Mouse (Mus musculus) stomach, postnatal 0 days (tissue): ENCODE measurements around the gene Clec1a. TPM values are rescaled to one million over a fixed set of nuclear protein-coding genes. Genes with fewer than 3 reads are reported as not detected.

Experiments
- ATAC-seq: fragments of 200-750 bp; cut with Nextera tagmentation; 2 replicates; pipeline ENCODE4 v1.8.0; 2017; ENCODE audit not compliant: low FRiP score, low TSS enrichment
- DNase-seq: peaks from one replicate; pipeline ENCODE4 v3.0.0-alpha.2; 2016; ENCODE audit warnings: low spot score
- H3K27ac ChIP-seq: fragments of 300-500 bp; sonication (generic); replicated peaks from 2 replicates; pipeline ENCODE4 v1.5.1; 2014; ENCODE audit warnings: mild to moderate bottlenecking, control low read depth
- H3K27me3 ChIP-seq: fragments of 300-500 bp; sonication (generic); 2 replicates; pipeline ENCODE4 v1.6.1; 2014; ENCODE audit warnings: low read length; ENCODE audit not compliant: control insufficient read depth, insufficient read depth
- H3K36me3 ChIP-seq: fragments of 300-500 bp; sonication (generic); 2 replicates; pipeline ENCODE4 v1.6.1; 2014; ENCODE audit warnings: low read length, mixed read lengths; ENCODE audit not compliant: control insufficient read depth, insufficient read depth
- H3K4me1 ChIP-seq: fragments of 300-500 bp; sonication (generic); replicated peaks from 2 replicates; pipeline ENCODE4 v1.6.1; 2014; ENCODE audit warnings: antibody characterized with exemption; ENCODE audit not compliant: control insufficient read depth, insufficient read depth
- H3K4me2 ChIP-seq: fragments of 300-500 bp; sonication (generic); replicated peaks from 2 replicates; pipeline ENCODE4 v1.6.1; 2014; ENCODE audit warnings: low read depth, mild to moderate bottlenecking, control low read depth, moderate library complexity
- H3K4me3 ChIP-seq: fragments of 300-500 bp; sonication (generic); 2 replicates; pipeline ENCODE4 v1.5.1; 2014; ENCODE audit warnings: low read depth, low read length, control low read depth
- H3K9ac ChIP-seq: fragments of 300-500 bp; sonication (generic); 2 replicates; pipeline ENCODE4 v1.6.1; 2014; ENCODE audit warnings: mild to moderate bottlenecking, low read length, control low read depth, mixed read lengths
- H3K9me3 ChIP-seq: fragments of 300-500 bp; sonication (generic); 2 replicates; pipeline ENCODE4 v1.6.1; 2016; ENCODE audit warnings: low read length; ENCODE audit not compliant: control insufficient read depth
- CTCF ChIP-seq: IDR thresholded peaks from 2 replicates; pipeline ENCODE4 v1.5.1; 2016; ENCODE audit warnings: antibody characterized with exemption, low read depth, mild to moderate bottlenecking, moderate library complexity
- EP300 ChIP-seq: optimal IDR thresholded peaks from 2 replicates; pipeline ENCODE3; 2016; ENCODE audit warnings: antibody characterized with exemption
- WGBS: fragments of 180-500 bp; shearing (Covaris S2); extraction: QIAGEN DNeasy Blood & Tissue Kit; methylation state at CpG from one replicate; pipeline ENCODE4 v1.1.7; 2014; 5-methylcytosine and 5-hydroxymethylcytosine counted together
- polyA plus RNA-seq: library from polyadenylated mRNA; unstranded; fragments of >200 nt; fragmentation: Nextera tagmentation; extraction: Ambion mirVana; gene quantifications from 2 replicates; pipeline ENCODE4 v1.2.1, GENCODE M21; 2015

Clec1a gene
- polyA plus RNA-seq, 1 experiment from 2014 or later: 1.2 TPM

DNA sequence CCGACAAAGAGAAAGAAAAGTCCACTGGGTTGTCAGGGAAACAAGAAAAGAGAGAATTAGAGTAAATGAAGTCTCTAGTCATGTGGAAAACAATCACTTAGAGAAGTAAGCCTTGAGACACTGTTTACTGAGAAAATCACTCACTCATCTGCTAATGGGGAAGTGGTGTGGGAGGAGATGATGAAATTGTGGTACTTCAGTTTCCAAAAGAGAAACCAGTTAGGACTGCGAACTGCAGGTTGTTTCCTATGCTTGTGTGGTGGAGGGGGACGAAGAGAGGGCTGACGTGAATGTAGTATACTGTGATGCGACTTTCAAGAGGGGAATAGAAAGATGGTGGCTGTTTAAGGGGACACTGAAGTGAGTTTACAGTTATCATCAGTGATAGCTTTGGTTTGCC lies 17.6 kb downstream of the Clec1a start:
- Histone ChIP-seq H3K27ac (no peak overlapping the region), H3K4me3 (no peak overlapping the region), H3K4me2 (no peak overlapping the region), H3K36me3 (no peaks in the 10 kb centered on the region), H3K9me3 (no peaks in the 10 kb centered on the region), H3K9ac (no peak overlapping the region), H3K27me3 (no peaks in the 10 kb centered on the region), H3K4me1 (no peaks in the 10 kb centered on the region)
- TF ChIP-seq CTCF: no peak
- TF ChIP-seq EP300: no peak
- DNase-seq (no peak), ATAC-seq (no peak)
- WGBS: 77% methylated on average over 5 of the region's 5 CpGs

GRCm38 (mm10) chr6:129427281-129427680 lies 24.5 kb downstream of the Clec1a start:
- Histone ChIP-seq H3K9me3 (no peaks in the 10 kb centered on the region), H3K27me3 (no peaks in the 10 kb centered on the region), H3K4me3 (no peak overlapping the region), H3K4me2 (no peak overlapping the region), H3K9ac (no peak overlapping the region), H3K4me1 (no peaks in the 10 kb centered on the region; the same call in 1 of the 2 replicates), H3K36me3 (no peaks in the 10 kb centered on the region), H3K27ac (no peak overlapping the region)
- 73% methylated on average over 4 of the region's 4 CpGs for WGBS
- no peak for DNase-seq
- no peak for TF ChIP-seq EP300
- no peak for TF ChIP-seq CTCF
- no peak for ATAC-seq

- Histone ChIP-seq H3K4me1 (no peaks in the 10 kb centered on the region; the same call in 1 of the 2 replicates), H3K4me3 (no peak overlapping the region), H3K27ac (no peak overlapping the region), H3K36me3 (no peaks in the 10 kb centered on the region), H3K9me3 (no peaks in the 10 kb centered on the region), H3K9ac (no peak overlapping the region), H3K4me2 (no peak overlapping the region), H3K27me3 (no peaks in the 10 kb centered on the region)
- no peak for ATAC-seq
- no peak for DNase-seq
- no peak for TF ChIP-seq EP300
- no peak for TF ChIP-seq CTCF
- 40% methylated on average over 5 of the region's 5 CpGs for WGBS
Observed at GRCm38 (mm10) chr6:129425812-129426211, 26.0 kb downstream of the Clec1a start.

DNA sequence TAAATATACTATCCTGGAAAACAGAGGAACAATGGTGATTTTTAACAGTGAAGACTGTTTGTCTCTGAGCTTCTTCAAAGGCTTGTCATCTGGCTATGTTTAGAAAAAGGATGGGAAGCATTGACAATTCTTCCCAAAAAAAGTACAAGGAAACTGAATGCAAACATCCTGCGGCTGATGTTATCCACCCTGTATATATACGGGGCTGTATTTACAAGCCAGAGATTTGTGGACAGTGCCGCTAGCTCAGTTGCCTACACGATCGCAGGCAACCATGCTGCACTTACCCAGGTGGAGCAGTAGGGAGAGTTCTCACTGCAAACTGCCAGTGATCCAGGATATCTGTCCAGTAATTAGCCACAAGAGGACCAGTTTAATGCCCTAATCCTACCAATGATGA lies 26.6 kb downstream of the Clec1a start:
- DNase-seq: no peak
- Histone ChIP-seq H3K4me1 (no peaks in the 10 kb centered on the region; the same call in 1 of the 2 replicates), H3K4me2 (no peak overlapping the region), H3K9me3 (no peaks in the 10 kb centered on the region), H3K27ac (no peak overlapping the region), H3K27me3 (no peaks in the 10 kb centered on the region), H3K9ac (no peak overlapping the region), H3K4me3 (no peak overlapping the region), H3K36me3 (no peaks in the 10 kb centered on the region)
- no peak for ATAC-seq
- WGBS: 35% methylated on average over 5 of the region's 5 CpGs
- no peak for TF ChIP-seq CTCF
- TF ChIP-seq EP300: no peak

GRCm38 (mm10) chr6:129423734-129424072 lies 28.1 kb downstream of the Clec1a start:
- 17% methylated on average over 1 of the region's 1 CpGs for WGBS

GRCm38 (mm10) chr6:129423040-129423733 lies 28.6 kb downstream of the Clec1a start:
- no peak overlapping the region for H3K4me3 ChIP-seq
- 50% methylated on average over 4 of the region's 4 CpGs for WGBS
- no peak overlapping the region for H3K27ac ChIP-seq
- TF ChIP-seq CTCF: no peak
- no peak overlapping the region for H3K9ac ChIP-seq
- H3K27me3 ChIP-seq: no peaks in the 10 kb centered on the region
- no peaks in the 10 kb centered on the region for H3K36me3 ChIP-seq
- H3K4me2 ChIP-seq: no peak overlapping the region
- H3K4me1 ChIP-seq: no peaks in the 10 kb centered on the region; the same call in 1 of the 2 replicates
- DNase-seq: peak; percentile 57
- no peaks in the 10 kb centered on the region for H3K9me3 ChIP-seq
- ATAC-seq: peak; percentile 51

More at GRCm38 (mm10) chr6:129423734-129424072, 28.1 kb downstream of the Clec1a start:
- peak; percentile 75 for DNase-seq
- peak; percentile 83 for ATAC-seq
- no peak overlapping the region for H3K4me2 ChIP-seq
- no peaks in the 10 kb centered on the region for H3K36me3 ChIP-seq
- TF ChIP-seq CTCF: peak; percentile 90
- no peak for TF ChIP-seq EP300
- no peak overlapping the region for H3K9ac ChIP-seq
- no peak overlapping the region for H3K27ac ChIP-seq
- H3K4me3 ChIP-seq: no peak overlapping the region
- H3K27me3 ChIP-seq: no peaks in the 10 kb centered on the region
- no peaks in the 10 kb centered on the region for H3K9me3 ChIP-seq
- H3K4me1 ChIP-seq: no peaks in the 10 kb centered on the region; the same call in 1 of the 2 replicates
